Mouse (Mus musculus) heart, postnatal 4 days (tissue): ENCODE data around the gene Fignl2. TPM values are rescaled to one million over a fixed set of nuclear protein-coding genes. Genes with fewer than 3 reads are reported as not detected.

Source experiments
- DNase-seq: peaks from one replicate; pipeline ENCODE4 v3.0.0; 2021
- total RNA-seq, 2 experiments: library from RNA; stranded (reverse); gene quantifications; 2 replicates each; pipeline ENCODE4 v1.2.3; 2021

Fignl2 gene
- total RNA-seq, 2 experiments from 2014 or later = 3.2 to 4.2 TPM

DNA sequence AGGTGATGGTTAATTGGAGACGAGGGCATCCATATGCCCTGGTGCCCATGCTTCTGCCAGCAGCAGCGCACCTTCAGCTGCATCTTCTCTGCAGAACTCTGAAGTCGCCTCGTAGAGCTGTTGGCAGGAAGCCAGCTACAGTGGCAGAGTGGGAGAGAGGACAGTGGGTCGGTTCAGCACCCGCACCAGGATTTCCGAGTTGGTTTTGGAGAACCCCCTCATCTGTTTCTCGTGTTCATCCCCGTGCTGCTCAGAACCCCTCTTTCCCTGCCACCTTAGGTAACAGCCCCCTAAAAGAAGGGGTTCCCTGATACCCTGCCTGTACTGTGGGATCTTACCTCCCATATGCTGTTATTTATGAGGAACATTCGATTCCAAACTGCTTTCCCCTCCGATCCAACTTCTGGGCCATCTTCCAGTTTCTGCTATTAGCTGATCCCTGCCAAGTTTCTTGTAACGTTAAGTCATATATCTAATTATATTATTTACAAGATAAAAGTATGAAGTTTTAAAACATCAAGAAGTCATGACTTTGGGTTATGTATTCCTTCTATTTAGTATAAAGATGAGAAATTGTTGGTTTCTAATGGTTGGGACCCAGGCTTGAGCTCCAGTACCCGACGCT, 69.9 kb downstream of the Fignl2 start:
- DNase-seq = no peak

DNA sequence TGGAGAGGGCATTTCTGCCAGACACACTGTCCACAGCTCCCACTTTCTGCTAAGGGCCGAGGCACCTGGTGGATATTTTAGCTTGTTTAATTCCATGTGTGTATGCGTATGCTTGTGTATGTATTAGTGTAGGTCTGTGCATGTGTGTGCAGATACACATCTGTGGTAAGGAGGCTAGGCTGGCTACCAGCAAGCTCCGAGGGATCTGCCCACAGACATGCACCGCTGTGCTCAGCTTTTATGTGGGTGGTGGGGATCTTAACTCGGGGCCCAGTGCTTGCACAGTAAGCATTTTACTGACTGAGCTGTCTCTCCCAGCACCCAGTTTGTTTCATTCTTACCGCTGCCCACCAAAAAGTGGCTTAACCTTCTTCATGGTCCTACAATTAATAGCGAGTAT, 71.1 kb downstream of the Fignl2 start:
- DNase-seq = no peak

DNA sequence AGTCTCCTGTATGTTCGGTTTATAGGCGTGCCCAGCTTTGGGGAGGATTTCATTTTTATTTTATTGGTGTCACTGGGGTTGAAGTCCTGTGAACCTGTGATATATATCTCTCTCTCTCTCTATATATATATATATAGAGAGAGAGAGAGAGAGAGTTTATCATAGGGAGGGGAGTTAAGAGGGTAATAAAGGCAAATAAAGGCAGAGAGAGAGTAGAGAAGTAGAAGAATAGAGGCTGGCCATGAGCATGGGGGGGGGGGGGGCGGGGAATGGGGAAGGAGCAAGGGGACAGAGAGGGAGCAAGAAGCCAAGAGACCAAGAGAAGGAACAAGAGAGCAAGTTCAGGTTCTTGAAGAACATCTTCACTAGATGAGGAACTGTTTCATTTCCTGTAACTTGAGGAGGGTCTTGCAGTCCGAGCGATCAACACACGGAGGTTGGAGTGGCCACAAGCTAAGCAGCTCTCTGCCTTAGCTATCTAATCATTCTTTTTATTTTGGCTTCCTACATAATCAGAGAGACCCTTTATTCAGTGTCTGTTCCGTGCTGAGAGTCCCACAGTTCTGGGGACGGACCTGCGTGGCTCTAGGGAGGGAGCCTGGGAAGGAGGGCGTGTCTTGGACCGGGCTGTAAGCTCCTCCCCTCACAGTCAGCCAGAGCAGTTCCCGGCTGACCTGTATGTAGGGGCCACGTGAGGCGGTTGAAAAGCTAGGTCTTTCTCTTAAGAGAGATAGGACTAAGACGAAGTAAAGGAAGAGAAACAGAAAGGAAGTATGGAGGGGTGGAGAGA, 71.9 kb downstream of the Fignl2 start:
- DNase-seq = peak; percentile 51

DNA sequence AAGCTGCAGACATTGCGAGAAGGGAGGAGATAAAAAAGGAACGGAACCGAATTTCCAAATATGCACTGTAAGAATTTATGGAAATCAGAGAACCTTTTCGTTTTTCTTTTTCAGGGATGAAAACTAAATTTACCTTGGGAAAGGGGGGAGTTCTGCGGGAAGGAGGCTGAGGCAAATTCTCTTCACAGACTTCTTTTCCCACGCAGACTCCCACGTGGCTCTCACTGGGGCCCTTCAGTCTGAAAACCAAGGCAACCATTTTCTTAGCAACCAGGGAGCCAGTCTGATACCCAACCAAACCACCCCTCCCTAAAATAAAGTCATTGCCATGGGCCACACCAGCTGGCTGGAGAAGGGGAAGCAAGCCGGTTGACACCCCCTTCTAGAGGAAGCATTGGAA, 72.7 kb downstream of the Fignl2 start:
- DNase-seq = no peak

DNA sequence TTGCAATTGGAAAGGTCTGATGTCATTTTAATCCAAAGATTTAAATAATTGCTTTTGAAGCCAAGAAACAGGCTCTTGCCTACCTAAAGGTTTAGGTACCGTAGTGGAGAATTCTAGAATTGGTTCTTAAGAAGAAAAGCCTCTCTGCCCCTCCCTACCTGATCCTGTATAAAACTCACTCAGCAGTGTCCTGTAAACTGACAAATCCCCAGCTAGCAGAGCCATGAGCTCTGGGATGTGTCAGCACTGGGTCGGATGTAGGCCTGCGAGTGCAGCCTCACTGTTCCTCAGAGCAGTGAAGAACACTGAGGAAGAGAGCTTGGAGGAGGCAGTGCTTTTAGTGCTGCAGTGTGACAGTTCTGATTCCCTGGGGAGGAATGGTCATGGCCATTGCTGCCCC, 73.8 kb downstream of the Fignl2 start:
- no peak for DNase-seq

DNA sequence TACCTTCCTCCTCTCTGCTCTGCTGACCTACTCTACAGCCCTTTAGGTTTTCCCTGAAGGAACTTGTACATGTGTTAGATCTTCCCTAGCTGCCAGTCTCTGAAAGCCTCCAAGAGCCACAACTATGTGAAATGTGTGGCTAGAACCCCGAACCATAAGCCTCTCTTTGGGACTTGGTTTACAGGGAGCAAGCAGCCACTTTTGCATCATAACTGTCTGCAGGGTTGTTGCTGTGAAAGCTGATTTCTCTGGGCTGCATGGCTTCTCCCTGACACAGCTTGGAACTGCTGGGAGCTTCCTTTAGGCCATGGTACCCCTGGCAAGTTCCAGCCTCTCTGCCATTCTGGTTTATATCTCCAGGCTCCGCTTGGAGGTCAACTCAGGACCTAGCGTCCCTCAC, 75.9 kb downstream of the Fignl2 start:
- no peak for DNase-seq

DNA sequence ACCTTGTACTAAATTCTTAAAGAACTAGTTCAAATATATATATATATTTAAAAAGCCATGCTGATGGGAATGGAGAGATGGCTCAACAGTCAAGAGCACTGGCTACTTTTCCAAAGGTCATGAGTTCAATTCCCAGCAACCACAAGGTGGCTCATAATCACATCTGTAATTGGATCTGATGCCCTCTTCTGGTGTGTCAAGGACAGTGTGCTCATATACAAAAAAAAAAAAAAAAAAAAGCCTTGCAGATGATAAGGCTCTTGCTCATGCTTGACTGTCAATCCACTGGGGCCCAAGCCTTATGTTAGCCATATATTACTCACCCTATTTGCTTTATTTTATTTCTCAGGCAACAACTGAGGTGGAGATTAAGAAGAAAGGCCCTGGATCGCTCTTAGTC, 76.7 kb downstream of the Fignl2 start:
- no peak for DNase-seq

Other genes with a start within 250 kb of the Fignl2 start
- under 1 TPM; 0.50 to 0.83 TPM for gene Scn8a, start 208.7 kb downstream of the Fignl2 start, total RNA-seq
- gene Gm47841, start 31.2 kb downstream of the Fignl2 start, total RNA-seq = under 1 TPM; 0.26 to 0.68 TPM
- not detected for gene Ankrd33, start 37.2 kb upstream of the Fignl2 start, total RNA-seq
- 10 to 100 TPM; 20.5 to 21.7 TPM for gene Acvrl1, start 50.0 kb upstream of the Fignl2 start, total RNA-seq
- 10 to 100 TPM; 20.8 to 21.4 TPM for gene Acvr1b, start 95.5 kb upstream of the Fignl2 start, total RNA-seq
- 10 to 100 TPM; 13.9 to 15.1 TPM for gene Grasp, start 145.6 kb upstream of the Fignl2 start, total RNA-seq
- gene Nr4a1, start 175.7 kb upstream of the Fignl2 start, total RNA-seq = 10 to 100 TPM; 48.1 to 49.6 TPM
- 10 to 100 TPM; 21.7 to 23.3 TPM for gene Atg101, start 205.7 kb upstream of the Fignl2 start, total RNA-seq
- gene 6030408B16Rik, start 214.6 kb upstream of the Fignl2 start, total RNA-seq = 1 to 10 TPM; 4.3 to 4.6 TPM